Mouse (Mus musculus) ZHBTc4 (cell line): ENCODE measurements around the gene Rapgef5.
"Not testable (repeated sequence)": the region's sequence is repeated elsewhere in the genome, so short reads cannot be mapped to it uniquely, and the experiment has no call there.

Experiments used
- DNase-seq: peaks from one replicate; pipeline ENCODE4 v3.0.0-alpha.2; 2011; ENCODE audit warnings: low read depth, low spot score

Gene Rapgef5

GRCm38 (mm10) chr12:117763247-117763646 lies 247.0 kb downstream of the Rapgef5 start:
- DNase-seq = no peak

DNA sequence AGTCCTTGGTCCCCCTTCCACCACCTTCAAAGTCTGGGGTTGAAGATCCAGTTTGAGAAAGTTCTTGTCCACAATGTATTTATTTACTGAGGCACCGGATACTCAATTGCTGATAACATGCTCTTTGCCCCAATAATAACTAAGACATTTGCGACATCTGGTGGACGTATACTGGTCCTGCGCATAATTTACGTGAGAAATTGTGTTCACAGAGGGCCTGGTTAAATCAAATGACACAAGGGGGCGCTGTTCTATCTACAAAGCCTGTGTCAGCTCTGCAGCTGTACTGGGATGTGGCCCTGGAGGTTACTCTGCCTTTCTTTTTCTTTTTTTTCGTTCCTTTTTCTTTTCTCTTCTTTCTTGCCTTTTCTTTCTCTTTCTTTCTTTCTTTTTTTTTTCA lies 248.6 kb downstream of the Rapgef5 start:
- peak; percentile 91 for DNase-seq

- DNase-seq = peak; percentile 82
Measured at GRCm38 (mm10) chr12:117769113-117769512, 252.8 kb downstream of the Rapgef5 start.

DNA sequence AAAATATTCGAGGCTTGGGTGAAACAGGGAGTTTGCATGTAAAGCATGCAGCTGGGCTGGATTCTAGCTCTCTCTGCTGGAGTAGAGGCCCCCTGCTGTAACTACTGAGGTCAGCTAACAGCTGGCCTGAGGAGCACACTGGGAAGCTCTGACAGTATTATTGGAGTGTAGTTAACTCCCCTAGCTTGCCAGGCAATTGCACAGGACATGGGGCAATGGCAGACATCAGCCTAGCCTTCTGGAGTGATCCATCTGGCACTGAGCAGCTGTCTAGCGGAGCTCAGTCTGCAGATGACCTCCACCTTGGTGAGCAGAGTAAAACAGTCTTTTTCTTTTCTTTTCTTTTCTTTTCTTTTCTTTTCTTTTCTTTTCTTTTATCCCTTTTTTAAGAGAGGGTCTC lies 253.9 kb downstream of the Rapgef5 start:
- no peak for DNase-seq

DNA sequence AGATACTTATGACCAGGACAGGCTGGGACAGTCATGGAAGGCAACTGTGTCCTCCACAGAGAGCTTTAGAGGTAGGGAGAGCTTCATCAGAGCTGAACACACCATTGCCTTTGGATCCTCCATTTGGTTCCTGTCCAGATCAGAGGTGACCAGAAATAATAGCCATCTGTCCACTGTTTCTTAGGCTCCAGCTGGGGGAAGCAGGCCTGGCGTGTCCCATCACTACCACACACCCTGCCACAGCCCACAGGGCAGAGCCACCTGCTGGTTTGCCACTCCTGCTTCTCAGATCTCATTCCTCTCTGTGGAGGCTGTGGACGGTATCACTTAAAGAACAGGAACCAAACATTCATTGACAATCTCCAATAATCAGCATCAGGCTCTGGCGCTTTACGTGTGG lies 254.9 kb downstream of the Rapgef5 start:
- DNase-seq = no peak

DNA sequence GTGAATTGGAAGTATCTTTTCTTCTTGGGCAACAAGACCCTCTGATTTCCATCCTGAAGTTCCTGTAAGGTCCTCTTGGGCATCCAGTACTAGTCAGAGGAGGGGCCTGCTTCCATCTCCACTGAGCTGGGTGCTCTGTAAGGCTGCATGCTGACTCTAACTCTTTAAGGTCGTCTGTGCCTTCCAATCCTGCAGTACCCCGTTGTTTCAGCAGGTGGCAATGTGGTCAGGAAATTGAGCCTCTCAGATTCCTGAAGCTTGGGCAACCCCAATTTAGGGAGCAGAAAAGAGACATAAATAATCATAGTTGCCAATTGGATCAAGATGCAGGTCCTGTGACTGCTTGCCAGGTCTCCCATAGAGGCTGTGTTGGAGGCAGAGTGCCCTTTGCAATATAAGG lies 256.4 kb downstream of the Rapgef5 start:
- DNase-seq = peak; percentile 78

DNA sequence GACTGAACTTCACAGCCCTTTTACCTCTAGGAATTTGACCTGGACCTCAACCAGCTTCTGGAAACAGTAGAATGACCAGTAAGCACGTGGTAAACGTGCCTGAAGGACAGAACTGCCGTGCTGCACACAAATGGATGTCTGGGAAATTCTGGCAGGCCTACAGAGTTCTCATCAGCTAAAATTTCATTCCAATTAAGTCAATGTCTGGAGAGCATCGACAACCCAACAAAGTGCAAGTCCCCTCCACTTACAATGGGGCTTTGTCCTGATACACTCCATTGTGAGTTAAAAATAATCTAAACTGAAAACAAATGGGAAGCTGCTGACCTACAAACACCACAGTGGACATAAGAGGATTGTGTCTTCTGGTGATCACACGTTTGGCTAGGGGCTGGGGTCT lies 260.6 kb downstream of the Rapgef5 start:
- no peak for DNase-seq

GRCm38 (mm10) chr12:117781360-117781759 lies 265.1 kb downstream of the Rapgef5 start:
- no peak for DNase-seq

DNA sequence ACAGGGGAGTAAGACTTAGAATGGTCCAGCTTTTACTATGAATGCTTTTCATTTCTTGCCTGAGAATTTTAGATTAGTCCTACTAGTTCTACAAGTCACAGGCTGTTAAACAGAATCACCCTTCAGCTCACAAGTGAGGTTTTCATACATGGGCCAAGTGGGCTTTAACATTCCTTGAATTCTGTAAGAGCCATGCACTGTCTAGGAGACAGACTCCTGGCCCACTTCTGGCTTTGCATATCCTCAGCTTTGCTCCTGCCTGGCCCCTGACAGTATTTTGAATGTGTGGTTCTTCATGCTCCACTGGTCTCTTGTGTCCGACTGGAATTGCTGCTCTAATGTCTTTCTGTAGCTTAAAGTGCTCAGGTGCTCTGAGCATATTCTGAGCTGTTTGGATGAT lies 267.1 kb downstream of the Rapgef5 start:
- no peak for DNase-seq

DNA sequence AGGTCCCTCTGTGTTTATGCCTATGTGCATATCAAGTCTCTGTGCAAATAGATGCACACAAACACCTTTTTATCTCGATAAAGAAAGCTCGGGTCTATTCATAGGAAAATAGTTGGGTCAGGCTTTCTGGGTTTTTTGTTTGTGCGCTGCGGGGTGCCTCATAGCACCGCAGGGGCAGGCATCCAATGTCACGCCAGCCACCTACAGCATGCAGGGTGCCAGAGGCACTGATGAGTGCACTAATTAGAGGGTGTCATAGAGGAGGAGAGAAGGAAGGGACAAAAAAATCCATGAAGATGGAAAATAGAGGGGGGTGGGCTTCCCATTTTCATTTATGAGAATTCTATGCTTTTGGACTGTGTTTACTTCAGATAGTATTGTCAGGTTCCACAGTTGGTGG lies 270.3 kb downstream of the Rapgef5 start:
- no peak for DNase-seq

DNA sequence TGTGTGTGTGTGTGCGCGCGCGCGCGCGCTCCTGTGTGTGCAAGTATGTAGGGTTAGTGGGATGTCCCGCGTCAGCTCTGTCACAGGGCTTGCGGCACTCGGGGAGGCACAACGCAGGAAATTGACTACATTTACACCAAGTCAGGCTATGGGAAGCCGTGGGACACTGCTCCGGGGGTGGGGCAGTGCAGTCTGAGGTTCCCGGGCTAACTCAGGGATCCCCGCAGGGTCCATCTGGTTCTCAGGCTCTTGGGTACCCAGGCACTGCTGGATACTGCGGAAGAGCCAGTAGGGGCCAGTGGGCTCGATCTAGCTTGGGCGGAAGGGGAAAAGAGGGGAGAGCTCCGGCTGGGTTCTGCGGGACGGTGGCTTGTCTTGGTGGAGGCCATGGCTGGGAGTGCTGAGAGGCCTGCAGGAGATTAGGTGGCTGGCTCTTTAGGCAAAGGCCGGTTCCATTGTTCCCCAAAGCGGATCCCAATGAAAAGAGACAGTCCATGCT lies 272.3 kb downstream of the Rapgef5 start:
- DNase-seq = peak; percentile 55

GRCm38 (mm10) chr12:117789017-117789416 lies 272.7 kb downstream of the Rapgef5 start:
- peak; percentile 35 for DNase-seq

DNA sequence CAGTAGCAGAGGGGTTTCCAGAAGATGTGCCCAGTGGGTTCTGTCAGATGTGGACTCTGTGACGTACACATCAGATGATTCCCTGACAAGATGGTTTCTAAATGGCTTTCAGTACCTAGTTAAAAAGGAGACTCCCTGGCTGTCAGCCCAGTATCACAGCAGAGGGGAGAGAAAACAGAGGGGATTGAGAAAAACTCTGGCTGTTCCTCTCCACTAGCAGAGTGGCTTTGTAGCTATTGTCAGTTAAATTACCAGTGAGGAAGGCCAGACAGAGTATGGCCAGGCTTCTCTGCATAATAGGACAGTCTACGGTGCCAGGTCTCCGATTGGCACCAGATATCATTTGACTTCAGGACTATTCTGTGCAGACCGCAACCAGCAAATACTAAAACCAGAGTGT lies 279.0 kb downstream of the Rapgef5 start:
- no peak for DNase-seq

GRCm38 (mm10) chr12:117803989-117804388 lies 287.7 kb downstream of the Rapgef5 start, which contains the start of gene Cdca7l:
Cdca7l (plus strand) TSS chr12:117804289.
- DNase-seq = not testable (repeated sequence)

GRCm38 (mm10) chr12:117805576-117805975 lies 289.3 kb downstream of the Rapgef5 start:
- no peak for DNase-seq

DNA sequence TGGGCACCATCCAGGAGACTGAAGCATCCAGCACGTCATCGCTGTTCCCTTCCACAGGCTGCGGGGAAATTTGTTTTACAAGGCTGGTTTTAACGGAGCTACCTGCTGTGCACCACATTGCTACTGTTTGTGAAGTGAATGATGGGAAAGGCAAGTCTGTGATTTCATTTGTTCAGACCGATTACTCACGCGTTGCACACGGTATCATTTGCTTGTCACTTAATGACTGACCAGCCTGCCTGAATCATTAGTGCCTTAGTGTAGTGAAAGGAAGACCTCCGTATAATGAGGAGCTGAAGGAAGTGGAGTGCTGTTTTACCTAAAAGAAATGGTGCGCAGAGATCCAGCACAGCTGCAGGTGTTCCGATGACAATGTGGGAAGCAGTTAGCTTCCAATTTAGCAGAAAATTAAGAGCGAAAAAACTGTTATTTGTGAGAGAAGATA lies 289.8 kb downstream of the Rapgef5 start:
- DNase-seq = no peak

GRCm38 (mm10) chr12:117806470-117806869 lies 290.2 kb downstream of the Rapgef5 start:
- DNase-seq = no peak

DNA sequence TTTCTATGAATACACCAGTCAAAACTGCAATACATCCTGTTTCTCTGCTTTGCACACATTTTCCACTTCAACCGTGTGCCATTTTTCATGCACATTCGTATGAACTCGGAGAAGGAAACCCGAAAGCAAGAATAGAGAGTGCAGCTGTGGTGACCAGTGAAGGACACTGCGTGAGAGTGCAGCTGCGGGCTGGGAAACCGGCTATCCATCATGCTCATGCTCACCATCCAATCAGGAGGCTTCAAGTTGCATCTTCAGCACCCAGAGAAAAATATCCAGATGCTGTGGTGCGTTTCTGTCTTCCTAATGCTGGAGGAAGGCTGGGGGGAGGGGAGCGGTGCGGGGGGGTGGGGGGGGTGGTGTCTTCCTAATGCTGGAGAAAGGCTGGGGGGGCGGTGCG lies 291.4 kb downstream of the Rapgef5 start:
- no peak for DNase-seq

DNA sequence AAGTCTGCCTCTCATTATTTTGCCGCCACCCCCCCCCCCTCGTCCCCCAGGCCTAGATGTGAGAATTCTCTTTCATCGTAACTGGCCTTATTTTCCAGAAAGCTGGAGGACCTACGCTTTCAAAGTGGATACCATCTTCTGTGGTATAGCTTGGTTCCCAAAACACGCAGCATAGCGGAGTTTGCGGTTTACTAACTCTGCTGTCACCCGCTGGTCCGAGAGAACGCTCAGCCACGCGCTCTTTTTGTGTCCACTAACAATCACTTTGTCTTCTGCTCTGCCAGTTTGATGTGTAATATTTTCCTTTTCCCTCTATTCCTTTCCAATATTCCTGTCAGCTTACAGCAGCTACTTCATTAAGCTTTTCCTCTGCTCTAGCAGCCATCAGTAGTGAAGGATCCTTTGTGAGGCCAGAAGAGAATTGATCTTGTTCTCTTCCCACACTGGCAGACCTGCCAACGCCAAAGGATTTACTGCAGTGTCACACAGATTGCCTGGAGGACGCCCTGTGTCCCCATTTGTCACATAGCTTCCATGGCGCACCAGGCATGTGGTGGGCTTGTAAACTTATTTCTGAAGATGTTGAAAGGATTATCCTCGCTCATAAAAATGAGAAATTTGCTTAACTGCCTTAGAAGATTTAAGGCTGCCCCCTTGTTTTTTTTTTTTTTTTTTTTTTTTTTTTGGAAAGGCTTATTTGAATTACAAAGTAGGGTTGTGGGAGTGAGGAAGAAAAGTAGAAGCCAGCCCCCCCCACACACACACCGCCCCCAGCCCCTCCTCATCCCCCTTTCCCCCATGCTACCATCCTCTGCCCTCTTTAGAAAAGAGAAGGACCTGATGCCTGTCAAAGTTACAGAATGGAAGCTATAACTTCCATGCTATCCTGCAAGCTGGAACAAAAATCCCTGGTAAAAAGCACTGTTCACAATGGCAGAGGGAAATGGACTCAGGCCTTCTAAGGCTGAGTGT lies 292.4 kb downstream of the Rapgef5 start:
- no peak for DNase-seq
